Mouse (Mus musculus) spleen, adult 2 months (tissue): Measurements from ENCODE around the gene Rap2a.

Experiments used
- CTCF ChIP-seq: fragments of 200-500 bp; IDR thresholded peaks from 2 replicates; pipeline ENCODE4 v1.5.1; 2011; ENCODE audit warnings: mild to moderate bottlenecking, inconsistent platforms; ENCODE audit not compliant: insufficient read depth, insufficient read length, insufficient replicate concordance; ENCODE audit errors: extremely low read depth
- POLR2A ChIP-seq: fragments of 200-500 bp; IDR thresholded peaks from 2 replicates; pipeline ENCODE4 v1.6.1; 2011; ENCODE audit warnings: low read depth, low read length, inconsistent platforms

DNA sequence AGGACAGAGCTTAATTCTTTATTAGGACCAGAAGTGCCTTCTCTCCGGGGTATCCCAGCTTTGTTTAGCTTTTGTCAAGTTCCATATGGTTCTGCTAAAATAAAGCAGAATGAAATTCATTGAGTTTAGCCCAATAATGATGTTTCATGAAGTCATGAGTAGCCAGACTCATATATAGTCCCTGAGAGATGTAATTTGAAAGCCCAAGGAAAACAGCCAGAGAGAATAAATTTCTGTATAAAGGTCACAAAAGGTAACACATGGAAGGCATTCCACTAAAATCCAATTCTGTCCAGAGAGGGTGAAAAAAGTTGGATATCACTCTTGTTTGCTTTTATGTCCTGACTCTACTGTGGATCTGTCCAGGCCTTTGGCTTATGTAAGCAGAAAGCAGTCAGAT, 43.4 kb upstream of the Rap2a start:
- TF ChIP-seq POLR2A (no peak), CTCF (no peak)
